Mouse (Mus musculus) neural tube, embryonic 14.5 days (tissue): ENCODE results near the gene Ap2a1. TPM values are rescaled to one million over a fixed set of nuclear protein-coding genes. Genes with fewer than 3 reads are reported as not detected.

Experiments
- ATAC-seq: fragments of 200-750 bp; cut with Nextera tagmentation; 2 replicates; pipeline ENCODE4 v1.8.0; 2017; ENCODE audit warnings: low read depth, mild to moderate bottlenecking, moderate TSS enrichment, moderate library complexity
- H3K27ac ChIP-seq: fragments of 300-500 bp; sonication (generic); 2 replicates; pipeline ENCODE4 v1.5.1; 2014; ENCODE audit warnings: low read depth, mild to moderate bottlenecking, control low read depth, low read length, moderate library complexity, mixed read lengths
- H3K27me3 ChIP-seq: fragments of 300-500 bp; sonication (generic); 2 replicates; pipeline ENCODE4 v1.6.1; 2014; ENCODE audit warnings: low read length; ENCODE audit not compliant: control insufficient read depth, insufficient read depth
- H3K36me3 ChIP-seq: fragments of 300-500 bp; sonication (generic); 2 replicates; pipeline ENCODE4 v1.6.1; 2014; ENCODE audit warnings: low read length, mixed read lengths; ENCODE audit not compliant: control insufficient read depth, insufficient read depth
- H3K4me1 ChIP-seq: fragments of 300-500 bp; sonication (generic); 2 replicates; pipeline ENCODE4 v1.6.1; 2014; ENCODE audit warnings: low read length; ENCODE audit not compliant: control insufficient read depth, insufficient read depth
- H3K4me2 ChIP-seq: fragments of 300-500 bp; sonication (generic); 2 replicates; pipeline ENCODE4 v1.6.1; 2014; ENCODE audit warnings: mild to moderate bottlenecking, low read depth, low read length, control low read depth
- H3K4me3 ChIP-seq: fragments of 300-500 bp; sonication (generic); 2 replicates; pipeline ENCODE4 v1.5.1; 2014; ENCODE audit warnings: low read depth, low read length, control low read depth, mixed read lengths
- H3K9ac ChIP-seq: fragments of 300-500 bp; sonication (generic); replicated peaks from 2 replicates; pipeline ENCODE4 v1.6.1; 2014; ENCODE audit warnings: low read depth, mild to moderate bottlenecking, control low read depth, low read length, mixed read lengths
- H3K9me3 ChIP-seq: fragments of 300-500 bp; sonication (generic); 2 replicates; pipeline ENCODE4 v1.6.1; 2016; ENCODE audit warnings: low read length; ENCODE audit not compliant: control insufficient read depth
- WGBS: fragments of 180-500 bp; shearing (Covaris S2); extraction: QIAGEN DNeasy Blood & Tissue Kit; methylation state at CpG from one replicate; pipeline ENCODE4 v1.1.7; 2014; 5-methylcytosine and 5-hydroxymethylcytosine counted together
- polyA plus RNA-seq: library from polyadenylated mRNA; unstranded; fragments of >200 nt; fragmentation: Nextera tagmentation; extraction: Ambion mirVana; gene quantifications from 2 replicates; pipeline ENCODE4 v1.2.1, GENCODE M21; 2014

The Ap2a1 gene
- polyA plus RNA-seq, 1 experiment from 2014 or later, result 128 TPM

DNA sequence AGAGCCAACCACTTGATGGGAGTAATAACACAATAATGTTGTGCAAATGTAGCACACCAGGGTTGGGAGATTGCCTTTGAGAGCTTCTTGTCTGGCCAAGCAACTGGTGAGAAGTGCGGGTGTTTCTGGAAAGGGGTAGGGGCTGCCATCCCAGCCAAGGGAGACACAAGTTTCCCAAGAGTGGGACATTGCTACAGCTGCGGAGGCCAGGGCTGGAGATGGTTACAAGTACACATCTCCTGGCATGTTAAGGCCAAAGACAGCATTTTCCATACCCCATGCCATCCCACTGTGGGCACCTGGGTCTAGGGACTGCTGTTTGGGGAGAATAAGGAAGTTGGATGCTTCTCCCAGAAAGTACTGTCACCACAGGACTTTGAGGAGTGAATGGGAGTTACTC, 76.2 kb downstream of the Ap2a1 start:
- no peak overlapping the region for H3K4me3 ChIP-seq
- ATAC-seq, result no peak
- no peak overlapping the region for H3K9ac ChIP-seq
- no peaks in the 10 kb centered on the region for H3K9me3 ChIP-seq
- 0 out of 2 replicates have a peak, but pooled peaks cover 2% of the 10 kb centered on the region for H3K36me3 ChIP-seq
- peaks cover 30% of the 10 kb centered on the region for H3K4me1 ChIP-seq
- H3K4me2 ChIP-seq, result no peak overlapping the region
- no peak overlapping the region for H3K27ac ChIP-seq
- H3K27me3 ChIP-seq, result no peaks in the 10 kb centered on the region
- 94% methylated on average over 2 of the region's 2 CpGs for WGBS

DNA sequence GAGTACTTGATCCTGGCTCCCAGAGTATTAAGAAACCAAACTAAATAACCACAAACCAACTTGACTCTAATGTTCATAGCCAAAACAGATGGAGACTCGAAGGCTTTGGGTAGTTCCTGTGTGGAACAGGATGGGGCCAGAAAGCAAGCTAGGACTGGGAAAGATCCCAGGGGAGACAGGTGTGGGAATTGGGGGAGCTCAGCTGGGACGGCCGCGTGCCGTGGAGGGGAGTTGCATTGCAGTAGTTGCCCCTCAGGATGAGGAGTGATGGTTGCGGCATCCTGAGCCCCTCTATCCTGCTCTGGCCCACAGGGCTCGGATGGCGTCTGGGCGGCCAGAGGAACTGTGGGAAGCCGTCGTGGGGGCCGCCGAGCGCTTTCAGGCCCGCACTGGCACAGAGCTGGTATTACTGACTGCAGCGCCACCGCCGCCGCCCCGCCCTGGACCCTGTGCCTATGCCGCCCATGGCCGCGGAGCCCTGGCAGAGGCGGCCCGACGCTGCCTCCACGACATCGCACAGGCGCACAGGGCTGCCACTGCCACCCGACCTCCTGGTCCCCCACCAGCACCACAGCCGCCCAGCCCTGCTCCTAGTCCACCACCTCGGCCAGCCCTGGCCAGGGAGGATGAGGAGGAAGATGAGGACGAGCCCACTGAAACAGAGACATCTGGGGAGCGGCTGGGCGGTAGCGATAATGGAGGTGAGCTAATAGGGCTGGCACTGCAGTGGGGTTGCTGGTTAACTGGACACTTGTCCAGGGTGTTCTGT, 76.9 kb downstream of the Ap2a1 start:
- Histone ChIP-seq H3K27me3 (no peaks in the 10 kb centered on the region), H3K36me3 (0 out of 2 replicates have a peak, but pooled peaks cover 2% of the 10 kb centered on the region), H3K4me2 (no peak overlapping the region), H3K4me3 (no peak overlapping the region), H3K9me3 (no peaks in the 10 kb centered on the region), H3K27ac (no peak overlapping the region), H3K4me1 (peaks cover 32% of the 10 kb centered on the region), H3K9ac (no peak overlapping the region)
- ATAC-seq, result no peak
- WGBS, result 90% methylated on average over 36 of the region's 36 CpGs

DNA sequence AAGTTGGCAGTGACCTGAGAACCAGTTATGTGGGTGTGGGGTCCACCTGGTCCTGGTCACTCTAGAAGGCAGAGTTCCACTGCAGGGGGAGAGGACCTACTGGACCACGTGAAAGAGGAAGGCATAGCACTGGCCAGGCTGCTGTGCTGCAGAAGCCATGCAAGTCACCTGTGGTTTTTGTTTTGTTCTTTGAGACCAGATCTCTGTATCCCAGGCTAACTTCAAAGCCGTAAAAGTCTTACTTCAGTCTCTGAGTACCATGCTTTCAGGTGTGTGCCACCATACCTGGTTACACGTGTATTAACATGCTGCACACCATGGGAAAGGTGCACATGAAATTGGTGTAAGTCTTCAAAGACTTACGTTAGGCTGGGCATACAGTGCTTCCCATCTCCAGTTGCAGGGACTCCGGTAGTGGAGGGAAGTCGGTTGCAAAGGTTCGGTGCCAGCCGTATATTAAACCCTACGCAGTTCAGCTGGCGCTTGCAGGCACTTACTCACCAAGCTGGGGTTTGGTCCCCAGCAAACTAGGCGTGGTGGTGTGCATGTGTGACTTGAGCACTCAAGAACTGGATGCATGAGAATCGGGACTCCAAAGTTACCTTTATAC, 77.6 kb downstream of the Ap2a1 start:
- no peak for ATAC-seq
- peaks cover 34% of the 10 kb centered on the region for H3K4me1 ChIP-seq
- H3K9ac ChIP-seq, result no peak overlapping the region
- H3K27me3 ChIP-seq, result no peaks in the 10 kb centered on the region
- no peak overlapping the region for H3K4me2 ChIP-seq
- H3K9me3 ChIP-seq, result no peaks in the 10 kb centered on the region
- WGBS, result 93% methylated on average over 12 of the region's 12 CpGs
- no peak overlapping the region for H3K27ac ChIP-seq
- H3K36me3 ChIP-seq, result peaks cover 3% of the 10 kb centered on the region; the same call in 1 of the 2 replicates
- H3K4me3 ChIP-seq, result no peak overlapping the region

GRCm38 (mm10) chr7:44850789-44851624, 78.3 kb downstream of the Ap2a1 start:
- Histone ChIP-seq H3K4me1 (peaks cover 30% of the 10 kb centered on the region), H3K27me3 (no peaks in the 10 kb centered on the region), H3K4me3 (peak overlapping the region; percentile 68), H3K9ac (peak overlapping the region; percentile 73), H3K4me2 (peak overlapping the region; percentile 71), H3K27ac (no peak overlapping the region), H3K36me3 (peaks cover 11% of the 10 kb centered on the region), H3K9me3 (no peaks in the 10 kb centered on the region)
- no peak for ATAC-seq
- 82% methylated on average over 8 of the region's 8 CpGs for WGBS

Other genes with a start within 250 kb of the Ap2a1 start
- not detected in 2 replicates for gene Izumo2, start 220.8 kb downstream of the Ap2a1 start, polyA plus RNA-seq
- gene Vrk3, start 181.1 kb downstream of the Ap2a1 start, polyA plus RNA-seq, result 23.0 and 27.0 TPM in 2 replicates
- gene Zfp473, start 178.4 kb downstream of the Ap2a1 start, polyA plus RNA-seq, result 0.95 and 1.0 TPM in 2 replicates
- 22.4 and 26.3 TPM in 2 replicates for gene Nup62, start 113.4 kb downstream of the Ap2a1 start, polyA plus RNA-seq
- gene Il4i1, start 113.1 kb downstream of the Ap2a1 start, polyA plus RNA-seq, result 1.6 and 1.7 TPM in 2 replicates
- 2.1 and 2.3 TPM in 2 replicates for gene Atf5, start 112.8 kb downstream of the Ap2a1 start, polyA plus RNA-seq
- 36.4 and 46.8 TPM in 2 replicates for gene Akt1s1, start 80.5 kb downstream of the Ap2a1 start, polyA plus RNA-seq
- 92.5 and 96.4 TPM in 2 replicates for gene Tbc1d17, start 80.4 kb downstream of the Ap2a1 start, polyA plus RNA-seq
- gene Pnkp, start 72.4 kb downstream of the Ap2a1 start, polyA plus RNA-seq, result 27.1 and 28.8 TPM in 2 replicates
- 475 and 479 TPM in 2 replicates for gene Ptov1, start 59.7 kb downstream of the Ap2a1 start, polyA plus RNA-seq
- gene Med25, start 36.8 kb downstream of the Ap2a1 start, polyA plus RNA-seq, result 85.7 and 91.1 TPM in 2 replicates
- gene Fuz, start 33.4 kb downstream of the Ap2a1 start, polyA plus RNA-seq, result 14.5 and 16.0 TPM in 2 replicates
- 0.11 and 0.19 TPM in 2 replicates for gene Tsks, start 13.7 kb upstream of the Ap2a1 start, polyA plus RNA-seq
- gene Cpt1c, start 45.4 kb upstream of the Ap2a1 start, polyA plus RNA-seq, result 54.3 and 60.3 TPM in 2 replicates
- gene Prmt1, start 57.1 kb upstream of the Ap2a1 start, polyA plus RNA-seq, result 189 and 206 TPM in 2 replicates
- gene Irf3, start 68.2 kb upstream of the Ap2a1 start, polyA plus RNA-seq, result 53.8 and 60.2 TPM in 2 replicates
- gene Bcl2l12, start 69.2 kb upstream of the Ap2a1 start, polyA plus RNA-seq, result 6.4 and 9.5 TPM in 2 replicates
- 61.6 and 68.6 TPM in 2 replicates for gene Scaf1, start 86.9 kb upstream of the Ap2a1 start, polyA plus RNA-seq
- gene Rras, start 88.5 kb upstream of the Ap2a1 start, polyA plus RNA-seq, result 9.0 and 13.7 TPM in 2 replicates
- gene Prr12, start 123.4 kb upstream of the Ap2a1 start, polyA plus RNA-seq, result 17.3 and 17.9 TPM in 2 replicates
- gene Nosip, start 132.9 kb upstream of the Ap2a1 start, polyA plus RNA-seq, result 65.4 and 67.3 TPM in 2 replicates
- 12.7 and 12.8 TPM in 2 replicates for gene Prrg2, start 133.2 kb upstream of the Ap2a1 start, polyA plus RNA-seq
- 23.7 and 118 TPM in 2 replicates for gene Rcn3, start 162.7 kb upstream of the Ap2a1 start, polyA plus RNA-seq
- 7.0 and 36.4 TPM in 2 replicates for gene Fcgrt, start 174.4 kb upstream of the Ap2a1 start, polyA plus RNA-seq
- 781 and 868 TPM in 2 replicates for gene Rps11, start 194.9 kb upstream of the Ap2a1 start, polyA plus RNA-seq
- gene Rpl13a, start 199.3 kb upstream of the Ap2a1 start, polyA plus RNA-seq, result 668 and 729 TPM in 2 replicates
- 0.33 TPM in 1 of 2 replicates, not detected in the other for gene Gm45713, start 206.7 kb upstream of the Ap2a1 start, polyA plus RNA-seq
- gene Flt3l, start 206.9 kb upstream of the Ap2a1 start, polyA plus RNA-seq, result 1.3 and 1.6 TPM in 2 replicates
- gene Pih1d1, start 224.8 kb upstream of the Ap2a1 start, polyA plus RNA-seq, result 90.4 and 91.2 TPM in 2 replicates
- 16.9 and 19.8 TPM in 2 replicates for gene Aldh16a1, start 225.1 kb upstream of the Ap2a1 start, polyA plus RNA-seq
- gene Slc17a7, start 234.5 kb upstream of the Ap2a1 start, polyA plus RNA-seq, result 0.71 TPM in 1 of 2 replicates, not detected in the other